Mouse (Mus musculus): ENCODE data around the gene Apoc4.

The Apoc4 gene

GRCm38 (mm10) chr7:19632275-19632674 is 49.0 kb downstream of the Apoc4 start:
- no peak for DNase-seq (ENCODE audit: low read depth, low spot score)

- DNase-seq (ENCODE audit: low read depth, low spot score) = peak; percentile 83
Measured at GRCm38 (mm10) chr7:19629361-19629734, 51.9 kb downstream of the Apoc4 start, which contains the start of gene Relb. Gene Relb (minus strand): TSS chr7:19629438.

GRCm38 (mm10) chr7:19628536-19629360 is 52.5 kb downstream of the Apoc4 start:
- DNase-seq (ENCODE audit: low read depth, low spot score) = peak; percentile 89

- no peak for DNase-seq (ENCODE audit: low read depth, low spot score)
Measured at GRCm38 (mm10) chr7:19628192-19628535, 53.1 kb downstream of the Apoc4 start.

Measured in brain, adult 2 months (tissue).